Mouse (Mus musculus): ENCODE data around the gene Gm10642.

- no peak for TF ChIP-seq CTCF (IDR thresholded peaks at IDR 0.05; ENCODE audit: low read depth, low read length)
- no peak for TF ChIP-seq POLR2A (IDR thresholded peaks at IDR 0.05; ENCODE audit: borderline replicate concordance, low read depth, low read length)
These were observed 47.6 kb downstream of the Gm10642 start for GRCm38 (mm10) chr9:70703597-70704203.
